Mouse (Mus musculus) lung, adult 2 months (tissue): ENCODE measurements around the gene Baat.
"Not testable (repeated sequence)": the region's sequence is repeated elsewhere in the genome, so short reads cannot be mapped to it uniquely, and the experiment has no call there.

Experiments used
- CTCF ChIP-seq: fragments of 200-500 bp; IDR thresholded peaks from 2 replicates; pipeline ENCODE4 v1.5.1; 2011; ENCODE audit warnings: mild to moderate bottlenecking, low read length, control low read depth; ENCODE audit not compliant: insufficient read depth
- POLR2A ChIP-seq: fragments of 200-500 bp; IDR thresholded peaks from 2 replicates; pipeline ENCODE4 v1.6.1; 2011; ENCODE audit warnings: low read depth, mild to moderate bottlenecking, control low read depth, low read length, borderline replicate concordance; ENCODE audit errors: extremely low read depth

DNA sequence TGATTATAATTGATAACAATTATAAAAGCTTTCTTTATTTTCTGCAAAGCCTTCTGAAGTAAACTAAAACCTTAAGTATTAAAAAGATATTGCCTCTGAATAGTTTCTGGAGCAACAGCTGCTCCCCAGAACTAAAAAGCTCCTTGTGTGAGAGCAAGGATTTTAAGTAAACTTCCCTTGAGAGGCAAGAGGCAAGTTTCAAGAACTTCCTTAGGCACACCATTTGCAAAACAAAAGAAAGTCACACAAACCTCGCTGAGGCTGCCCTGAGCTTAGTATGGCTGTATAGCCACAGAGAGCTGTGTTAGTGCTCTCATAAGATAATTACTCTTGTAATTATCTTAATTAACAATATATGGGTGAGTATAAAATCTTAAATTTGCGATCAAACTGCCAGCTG, 27.3 kb downstream of the Baat start:
- TF ChIP-seq CTCF, POLR2A: not testable (repeated sequence)
